Mouse (Mus musculus): Measurements from ENCODE around the gene Kif6. TPM values are rescaled to one million over a fixed set of nuclear protein-coding genes. Genes with fewer than 3 reads are reported as not detected.

Gene Kif6
- total RNA-seq, 4 experiments from 2014 or later, result 0.59 to 1.2 (median 0.86) TPM

DNA sequence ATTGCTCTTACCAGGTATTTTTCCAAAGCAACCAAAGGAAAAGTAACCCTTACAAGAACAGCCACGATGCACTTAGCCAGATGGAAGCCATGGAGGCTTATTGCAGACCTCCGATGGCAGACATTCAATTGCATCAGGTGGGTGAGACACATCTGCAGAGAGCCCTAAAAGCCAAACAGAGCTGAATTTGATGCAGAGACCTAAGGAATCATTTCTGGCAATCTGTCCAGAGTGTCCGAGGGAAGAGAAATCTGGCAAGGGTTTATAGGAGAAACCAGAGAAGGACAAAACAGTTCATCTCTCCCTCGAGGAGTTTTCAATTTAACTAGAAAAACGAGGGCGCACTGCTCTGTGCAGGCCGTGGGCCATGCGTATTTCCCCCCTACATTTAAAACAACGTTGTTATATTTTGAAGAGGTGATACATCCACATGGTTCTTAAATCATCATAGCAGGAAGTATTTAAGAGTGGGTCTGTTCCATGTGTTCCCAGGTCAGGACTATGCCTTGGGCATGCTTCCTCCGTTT is 177.3 kb downstream of the Kif6 start:
- no peak for DNase-seq

DNA sequence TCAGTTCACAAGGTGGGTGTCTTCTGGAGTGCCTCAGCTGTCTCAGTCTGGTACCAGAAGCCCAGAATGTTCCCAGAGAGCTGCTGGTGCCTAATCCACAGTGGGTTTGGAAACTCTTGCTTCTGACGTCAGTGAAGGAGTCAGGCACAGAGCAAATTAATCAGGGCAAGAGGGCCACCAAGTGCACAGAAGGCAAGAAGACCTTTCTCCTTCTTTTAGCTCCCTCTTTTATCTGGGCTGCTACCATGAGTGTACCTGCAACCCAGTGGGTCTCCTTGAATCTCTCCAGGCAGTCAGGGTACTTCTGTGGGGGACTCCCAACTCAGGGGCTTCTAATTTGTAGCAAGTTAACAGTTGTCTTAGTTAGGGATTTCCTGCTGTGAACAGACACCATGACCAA is 178.0 kb downstream of the Kif6 start:
- DNase-seq, result no peak

DNA sequence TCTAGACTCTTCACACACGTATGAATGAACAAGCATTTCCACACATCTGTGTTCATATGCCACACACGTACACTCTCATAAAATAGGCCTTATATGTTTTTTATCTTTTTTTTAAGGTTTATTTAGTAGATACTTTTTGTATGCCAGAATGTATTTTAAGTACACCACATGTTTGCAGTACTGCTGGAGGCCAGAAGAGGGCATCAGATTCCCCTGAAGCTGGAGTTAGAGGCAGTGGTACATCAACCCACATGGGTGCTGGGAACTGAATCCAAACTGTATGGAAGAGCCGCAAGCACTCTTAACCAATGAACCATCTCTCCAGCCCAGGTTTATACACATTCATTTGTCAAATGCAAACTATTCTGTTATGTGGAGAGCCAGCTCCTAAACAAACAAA is 179.0 kb downstream of the Kif6 start:
- DNase-seq, result no peak

DNA sequence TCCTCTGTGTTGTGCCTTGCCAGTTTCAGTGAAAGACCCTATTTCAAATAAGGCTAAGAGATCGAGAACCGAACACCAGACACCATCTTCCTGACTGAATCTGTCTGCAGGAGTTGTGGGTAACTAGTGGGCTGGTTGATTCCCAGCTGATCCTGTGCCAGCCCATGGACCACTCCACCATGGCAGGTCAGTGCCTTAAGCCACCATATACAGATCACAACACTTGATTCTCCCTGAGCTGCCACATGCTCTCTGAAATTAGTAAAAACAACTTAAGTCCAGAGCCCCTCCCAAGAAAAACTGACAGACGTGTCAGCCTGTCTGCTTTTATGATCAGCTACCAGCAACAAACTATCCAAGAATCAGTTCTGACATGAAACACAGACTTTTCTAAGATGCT is 180.3 kb downstream of the Kif6 start:
- no peak for DNase-seq

DNA sequence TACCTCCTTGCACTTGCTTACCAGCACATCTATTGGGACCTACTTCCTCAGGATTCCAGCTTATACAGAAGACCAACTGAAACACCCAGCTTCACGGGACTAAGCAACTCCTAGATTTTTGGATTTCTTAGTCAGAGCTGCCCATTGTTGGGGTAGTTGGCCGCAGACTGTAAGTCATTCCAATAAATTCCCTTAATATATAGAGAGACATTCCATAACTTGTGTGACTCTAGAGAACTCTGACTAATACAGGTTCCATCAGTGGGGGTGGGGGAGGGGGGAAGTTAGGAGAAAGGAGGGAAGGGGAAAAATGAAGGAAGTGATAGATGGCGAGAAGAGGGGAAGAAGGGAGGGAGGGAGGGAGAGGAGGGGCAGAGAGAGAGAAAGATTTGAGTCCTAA is 181.2 kb downstream of the Kif6 start:
- DNase-seq, result no peak

DNA sequence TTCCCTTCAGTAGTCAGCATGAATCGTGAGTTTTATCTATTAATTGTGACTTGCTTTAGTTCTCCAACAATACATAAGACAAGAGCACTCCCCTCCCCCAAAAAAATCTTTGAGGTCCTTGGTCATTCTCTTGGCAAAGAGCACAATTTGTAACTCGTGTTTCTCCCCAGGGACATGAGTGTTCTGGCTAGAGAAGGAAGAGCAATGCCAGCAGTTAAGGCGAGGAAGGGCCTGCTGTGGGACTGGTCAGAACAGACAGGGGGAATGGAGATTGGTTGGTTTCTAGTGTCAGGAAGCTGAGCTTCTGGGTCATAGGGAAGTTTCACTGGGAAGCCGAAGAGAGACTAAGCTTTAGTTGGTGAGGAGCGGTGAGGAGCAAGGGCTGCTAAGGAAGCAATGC is 184.2 kb downstream of the Kif6 start:
- DNase-seq, result no peak

DNA sequence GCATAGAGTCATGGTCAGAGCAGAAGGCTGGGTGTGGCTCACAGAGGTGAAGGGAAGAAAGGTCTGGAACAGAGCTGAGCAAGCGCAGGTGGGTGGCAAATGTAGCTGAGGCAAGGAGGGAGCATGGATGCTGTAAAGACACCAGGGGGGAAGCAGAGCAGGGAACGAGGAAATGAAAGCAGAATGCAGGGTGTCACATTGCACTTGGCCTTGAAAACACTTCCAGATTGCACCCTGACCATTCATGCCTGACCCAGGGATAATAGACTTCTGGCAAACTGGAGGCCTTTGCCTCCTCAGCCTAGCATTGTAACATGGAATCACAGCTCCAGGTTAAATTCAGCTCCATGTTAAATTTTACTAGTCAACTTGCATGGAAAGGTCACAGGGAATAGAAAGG is 185.2 kb downstream of the Kif6 start:
- no peak for DNase-seq

DNA sequence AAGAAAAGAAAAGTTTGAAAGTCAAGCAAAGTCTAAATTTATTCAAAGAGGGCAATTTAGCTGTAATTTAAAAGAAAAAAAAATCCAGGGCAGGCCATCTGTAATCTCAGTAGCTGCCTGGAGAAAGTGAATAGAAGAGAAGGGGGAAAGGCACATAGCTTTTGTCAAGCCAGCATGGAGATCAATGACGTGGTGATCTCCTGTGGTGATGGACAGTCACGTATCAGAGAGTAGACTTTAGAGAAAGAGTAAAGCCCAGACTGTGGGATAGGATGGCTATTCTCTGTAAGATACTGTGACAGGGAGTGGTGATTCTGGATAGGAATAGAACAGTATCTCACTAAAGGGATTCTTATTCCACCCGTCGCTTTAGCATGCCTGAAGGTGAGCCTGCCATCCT is 192.5 kb downstream of the Kif6 start:
- DNase-seq, result no peak

DNA sequence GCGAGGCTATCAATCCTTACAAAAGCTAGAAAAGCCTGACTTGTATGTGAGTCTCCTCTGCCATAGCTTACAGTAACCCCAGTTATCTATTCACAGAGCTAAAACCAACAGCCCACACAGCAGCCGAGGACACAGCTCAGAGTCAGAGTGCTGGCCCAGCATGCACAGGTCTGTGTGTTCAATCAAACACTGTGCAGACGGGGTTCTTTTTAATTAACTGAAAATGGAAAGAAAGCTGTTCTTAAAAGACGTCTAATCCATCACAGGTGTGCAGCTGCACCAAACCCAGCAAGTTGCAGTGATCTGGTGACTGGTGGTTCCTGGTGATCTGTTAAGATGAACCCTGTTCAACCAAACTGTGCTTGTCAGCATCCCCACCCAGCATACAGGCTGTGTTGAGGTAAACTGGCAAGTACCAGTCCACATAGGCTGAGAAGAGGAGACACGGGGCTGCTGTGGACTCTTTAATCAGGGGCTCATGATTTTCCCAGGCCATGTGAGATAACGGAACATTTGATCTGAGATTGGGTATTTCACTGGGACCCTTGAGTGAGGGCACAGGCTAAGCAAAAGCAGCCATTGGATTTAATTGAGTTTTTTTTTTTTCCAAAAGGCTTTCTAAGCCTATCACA is 193.9 kb downstream of the Kif6 start:
- DNase-seq, result no peak

DNA sequence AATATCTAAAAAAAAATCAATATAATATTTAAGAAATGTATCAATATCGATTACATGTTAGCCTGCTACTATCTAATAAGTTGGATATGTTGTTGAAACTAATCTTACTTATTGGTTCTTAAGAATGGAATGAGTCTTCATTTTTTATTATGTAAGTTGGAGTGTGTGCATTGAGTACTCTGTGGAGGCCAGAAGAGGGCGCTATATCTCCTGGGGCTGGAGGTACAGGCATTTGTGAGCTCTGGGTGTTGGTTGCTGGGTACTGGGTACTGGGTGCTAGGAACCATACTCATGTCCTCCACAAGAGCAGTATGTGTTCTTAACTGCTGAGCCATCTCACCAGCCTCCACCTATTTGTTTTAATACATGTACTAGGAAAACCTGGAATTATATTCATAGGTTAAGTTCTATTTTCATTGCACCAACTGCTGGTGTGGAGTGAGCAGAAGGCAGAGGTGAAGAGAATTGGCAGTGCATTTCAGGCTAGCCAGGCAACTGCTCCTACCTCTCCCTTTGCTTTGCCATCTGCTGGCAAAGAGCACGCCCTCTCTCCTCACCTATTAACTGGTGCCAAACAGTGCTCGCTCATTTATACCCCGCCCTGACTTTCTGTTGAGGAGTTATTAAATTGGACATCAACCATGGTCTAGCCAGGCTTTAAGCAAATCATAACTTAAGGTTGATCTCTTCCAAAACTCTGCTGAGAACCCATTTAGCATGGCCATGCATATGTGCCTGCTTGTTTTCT is 199.1 kb downstream of the Kif6 start:
- no peak for DNase-seq

DNA sequence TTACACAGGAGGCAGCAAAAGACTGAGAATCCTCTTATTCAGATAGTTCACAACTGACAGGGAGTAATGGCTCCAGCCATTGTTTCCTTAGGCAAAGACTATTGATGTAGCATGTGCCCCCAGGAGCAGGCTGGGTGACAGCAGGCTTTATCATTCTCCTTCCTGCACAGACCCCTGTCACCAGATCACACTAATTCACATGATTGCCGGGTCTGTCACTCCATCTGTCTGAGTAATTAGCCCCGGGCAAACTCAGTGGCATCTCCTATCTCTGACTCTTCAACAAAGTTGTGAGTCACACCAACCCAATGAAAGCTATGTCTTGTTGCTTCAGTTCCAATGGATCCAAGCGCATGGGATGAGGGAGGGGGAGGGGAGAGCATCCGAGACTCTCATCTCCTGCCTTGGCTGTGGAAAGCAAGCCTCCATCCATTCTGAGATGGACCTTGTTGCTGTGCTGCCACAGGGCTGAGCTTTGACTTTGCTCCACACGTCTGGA is 201.2 kb downstream of the Kif6 start:
- peak; percentile 6 for DNase-seq

DNA sequence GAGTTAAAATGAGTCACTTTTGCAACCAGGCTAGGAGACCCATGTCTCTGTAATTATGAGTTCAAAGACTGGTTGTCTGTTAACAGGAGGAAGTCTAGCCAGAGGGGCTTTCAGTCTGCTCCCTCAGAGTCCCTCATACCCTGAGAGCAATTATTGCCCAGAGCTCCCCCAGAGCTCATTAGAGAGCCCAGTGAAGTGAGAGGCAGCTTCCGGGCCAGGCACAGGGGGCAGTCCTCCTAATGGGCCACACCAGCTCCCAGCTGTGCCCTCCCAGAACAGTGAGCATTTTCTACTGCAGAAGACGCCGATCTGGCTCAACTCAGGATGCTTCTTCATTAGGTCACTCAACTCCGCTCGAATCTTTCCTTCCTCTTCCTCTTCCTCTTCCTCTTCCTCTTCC is 201.8 kb downstream of the Kif6 start:
- DNase-seq, result no peak

DNA sequence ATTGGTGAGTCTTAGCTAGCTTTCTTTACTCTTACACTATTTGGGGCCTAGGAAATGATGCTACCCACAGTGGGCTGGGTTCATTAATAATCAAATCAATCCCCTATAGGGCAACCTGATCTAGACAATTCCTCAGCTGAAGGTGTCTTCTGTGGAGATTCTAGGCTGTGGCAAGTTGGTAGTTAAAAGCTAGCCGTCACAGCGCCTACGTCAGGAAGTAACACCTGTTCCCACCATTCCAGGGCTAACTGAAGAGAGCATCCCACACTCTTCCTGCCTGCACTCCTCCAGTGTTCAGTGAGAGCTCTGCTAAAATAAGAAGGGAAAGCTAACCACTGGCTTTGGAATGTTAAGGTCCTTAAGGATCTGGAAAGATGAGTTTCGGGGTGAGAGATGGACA is 205.3 kb downstream of the Kif6 start:
- no peak for DNase-seq

DNA sequence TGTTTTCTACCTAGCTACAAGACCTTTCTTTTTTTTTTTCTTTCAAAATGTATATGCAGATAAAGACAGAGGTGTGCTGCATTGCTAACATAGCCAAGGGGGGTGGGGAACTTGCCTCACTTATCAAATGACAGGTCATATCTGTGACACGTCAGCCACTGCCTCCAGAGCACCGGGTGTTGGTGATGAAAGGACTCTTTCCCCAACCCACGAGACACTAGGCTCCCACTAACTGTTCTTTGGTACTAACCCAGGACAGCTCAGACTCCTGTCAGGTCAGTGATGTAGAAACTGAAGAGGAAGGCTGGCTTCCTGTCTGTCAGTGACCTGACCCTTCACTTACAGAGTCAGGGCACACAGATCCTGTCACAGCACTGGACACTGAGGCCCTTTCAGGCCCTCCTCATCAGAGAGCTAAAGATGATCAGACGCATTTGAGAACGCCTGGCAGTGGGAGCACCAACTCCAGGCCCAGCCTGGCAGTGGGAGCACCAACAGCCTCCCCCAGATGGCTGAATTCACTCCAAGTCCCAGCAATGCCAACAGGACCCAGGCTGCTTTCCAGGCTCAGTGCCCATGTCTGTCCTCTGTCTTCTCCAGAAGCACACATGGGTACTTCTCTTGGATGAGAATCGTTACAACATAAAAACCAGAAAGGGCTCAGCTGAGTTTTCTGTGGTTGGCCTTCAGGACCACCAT is 209.4 kb downstream of the Kif6 start:
- DNase-seq, result no peak

DNA sequence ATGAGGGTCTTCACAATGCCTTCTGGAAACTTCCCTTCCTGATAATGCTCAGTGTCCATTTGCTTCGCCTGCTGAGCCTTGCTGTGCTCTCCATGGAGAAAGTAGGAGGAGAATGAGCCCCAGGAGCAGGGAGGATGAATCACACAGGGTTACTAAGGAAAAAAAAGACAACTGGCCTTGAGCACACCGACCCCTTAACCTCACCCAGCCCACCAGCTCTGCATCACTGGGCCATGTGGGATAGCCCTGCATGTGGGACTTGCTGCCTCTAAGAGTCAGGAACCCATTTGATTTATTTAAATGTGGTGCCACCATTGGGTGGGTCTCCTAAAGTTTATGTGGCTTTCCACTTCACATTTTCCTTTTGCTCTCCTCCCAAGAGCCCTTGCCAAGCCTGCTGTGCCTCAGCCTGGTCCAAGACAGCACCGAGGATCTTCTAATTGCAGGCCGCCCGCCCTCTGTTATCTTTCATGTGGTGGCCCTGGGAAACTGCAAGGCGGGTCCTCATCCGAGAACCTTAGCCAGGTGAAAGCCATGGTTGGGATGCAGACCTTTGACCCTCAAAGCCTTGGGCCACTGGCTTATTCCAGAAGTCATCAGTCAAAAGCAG is 210.0 kb downstream of the Kif6 start:
- no peak for DNase-seq

DNA sequence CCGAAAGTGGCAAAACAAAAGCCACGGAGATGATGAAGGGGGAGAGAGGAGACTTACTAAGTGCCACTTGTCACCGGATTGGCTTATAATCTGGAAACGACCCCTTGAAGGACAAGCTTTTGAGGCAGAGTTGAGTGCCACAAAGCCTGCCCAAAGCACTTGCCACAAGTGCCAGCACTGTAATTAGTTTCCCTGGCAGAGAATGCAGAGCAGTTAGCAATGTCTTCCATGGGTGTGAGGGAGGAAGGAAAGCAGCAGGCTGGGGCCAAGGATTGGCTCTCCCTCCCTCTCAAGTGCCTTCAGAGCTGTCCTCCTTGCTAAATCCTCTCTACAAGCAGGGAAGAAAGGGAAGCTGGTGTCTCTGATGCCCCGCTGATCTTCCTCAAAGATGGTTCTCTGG is 210.9 kb downstream of the Kif6 start:
- no peak for DNase-seq

DNA sequence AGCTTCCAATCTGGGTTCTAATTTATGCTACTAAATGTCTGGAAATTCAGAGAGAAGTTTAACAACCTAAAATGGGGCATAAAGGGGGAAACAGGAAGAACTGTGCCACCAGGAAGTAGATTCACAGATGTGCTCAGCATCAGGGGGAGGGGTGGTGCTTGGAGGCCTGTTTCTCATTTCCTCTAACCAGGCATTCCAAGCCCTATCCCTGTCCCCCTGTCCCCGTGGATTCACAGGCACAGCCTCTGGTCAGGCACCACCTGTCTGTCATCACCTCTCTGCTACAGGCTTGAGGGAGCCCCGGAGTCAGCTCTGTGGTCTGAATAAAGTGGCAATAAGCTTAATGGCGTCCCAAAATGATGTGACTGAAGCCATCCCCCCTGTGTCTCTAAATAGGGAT is 216.8 kb downstream of the Kif6 start:
- DNase-seq, result no peak

DNA sequence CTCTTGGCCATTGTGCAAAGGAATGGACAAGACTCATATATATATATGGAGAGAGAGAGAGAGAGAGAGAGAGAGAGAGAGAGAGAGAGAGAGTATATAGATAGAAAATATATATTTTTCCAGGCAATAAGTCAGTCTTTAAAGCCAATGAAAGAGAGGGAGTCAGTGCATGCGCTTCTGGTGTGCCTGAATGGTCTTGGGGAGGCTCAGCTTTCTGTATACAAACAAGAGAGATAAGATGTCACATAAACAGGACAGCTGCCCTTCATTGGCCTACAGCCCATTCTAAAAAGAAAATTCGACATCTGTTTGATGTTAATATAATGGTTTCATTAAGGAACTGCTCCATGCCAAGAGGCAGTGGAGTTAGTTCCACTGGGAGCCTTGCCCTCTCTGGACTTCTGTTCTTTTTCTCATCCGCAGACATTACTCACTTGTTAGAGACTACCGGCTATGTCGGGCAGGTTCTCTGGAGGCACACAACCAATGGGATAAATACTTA is 219.2 kb downstream of the Kif6 start:
- no peak for DNase-seq

DNA sequence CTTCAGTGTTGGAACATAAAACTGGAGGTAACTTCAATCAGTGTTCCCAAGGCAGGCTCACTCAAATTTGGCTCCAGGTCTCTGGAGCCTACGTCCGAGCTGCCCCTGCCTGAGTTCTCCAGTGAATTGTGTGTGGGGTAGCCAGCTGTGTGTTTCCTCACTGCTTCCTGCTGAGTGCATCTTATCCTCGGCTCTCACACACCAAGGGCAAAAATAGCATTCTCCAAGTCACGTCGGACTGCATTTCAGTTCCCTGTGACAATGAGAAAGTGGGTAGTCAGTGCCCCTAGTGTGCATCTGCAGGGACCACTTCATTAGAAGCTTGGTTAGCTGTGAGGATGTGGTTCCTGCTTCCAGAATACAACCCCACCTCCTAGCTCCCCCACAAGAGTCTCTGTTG is 222.5 kb downstream of the Kif6 start:
- DNase-seq, result no peak

DNA sequence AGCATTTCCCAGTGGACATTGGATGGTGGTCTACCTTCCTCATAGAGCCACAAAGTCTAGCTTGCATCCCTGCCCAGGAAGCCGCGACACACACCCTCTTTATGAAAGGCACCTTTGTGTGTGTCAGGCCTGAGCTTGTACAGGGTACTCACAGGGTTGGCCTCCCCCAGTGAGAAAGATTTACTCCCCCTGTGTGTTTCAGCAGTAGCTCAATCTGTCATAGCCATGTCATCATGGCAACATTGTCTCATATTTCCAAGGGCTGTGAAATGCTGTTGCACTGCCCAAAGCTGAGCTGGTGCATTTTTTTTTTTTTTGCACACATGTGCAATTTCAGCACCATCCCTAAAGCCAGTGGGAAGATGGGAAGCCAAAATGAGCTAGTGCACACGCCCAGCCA is 224.3 kb downstream of the Kif6 start:
- no peak for DNase-seq

DNA sequence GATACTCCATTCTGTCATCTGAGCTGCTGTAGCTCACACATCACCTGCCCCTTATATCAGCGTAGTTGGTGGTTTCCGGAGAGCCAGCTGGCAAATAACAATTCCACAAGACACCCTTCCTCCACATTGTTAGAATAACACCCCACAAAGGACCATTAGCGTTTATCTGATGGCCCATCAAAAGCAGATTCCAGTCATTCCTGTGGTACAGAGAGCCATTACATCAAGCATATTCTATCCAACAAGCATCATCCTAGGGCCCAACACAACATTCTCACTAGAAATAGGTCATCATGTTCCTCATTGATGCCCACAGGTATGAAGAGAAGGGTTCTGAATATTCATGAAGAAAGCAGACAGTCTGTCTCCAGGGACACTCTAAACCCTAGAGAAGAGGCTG is 236.3 kb downstream of the Kif6 start:
- no peak for DNase-seq

DNA sequence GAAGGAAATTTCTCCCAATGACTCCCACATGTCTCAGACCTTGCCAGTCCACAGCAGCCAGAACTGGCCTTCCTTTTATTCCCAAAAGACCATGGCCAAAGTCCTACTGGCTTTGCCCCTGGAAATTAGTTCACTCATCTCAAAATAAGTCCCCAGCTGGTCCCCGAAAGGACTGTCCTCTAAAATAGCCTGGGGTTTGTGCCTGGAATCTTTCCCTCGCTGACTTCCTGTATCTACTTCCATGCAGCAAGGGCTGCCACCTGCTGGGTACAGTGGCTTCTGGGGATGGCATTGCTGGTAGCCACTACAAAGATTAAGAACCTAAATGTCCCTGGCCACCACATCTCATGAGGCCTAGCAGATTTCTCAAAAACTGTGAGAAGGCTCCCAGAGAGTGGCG is 237.2 kb downstream of the Kif6 start:
- DNase-seq, result no peak

DNA sequence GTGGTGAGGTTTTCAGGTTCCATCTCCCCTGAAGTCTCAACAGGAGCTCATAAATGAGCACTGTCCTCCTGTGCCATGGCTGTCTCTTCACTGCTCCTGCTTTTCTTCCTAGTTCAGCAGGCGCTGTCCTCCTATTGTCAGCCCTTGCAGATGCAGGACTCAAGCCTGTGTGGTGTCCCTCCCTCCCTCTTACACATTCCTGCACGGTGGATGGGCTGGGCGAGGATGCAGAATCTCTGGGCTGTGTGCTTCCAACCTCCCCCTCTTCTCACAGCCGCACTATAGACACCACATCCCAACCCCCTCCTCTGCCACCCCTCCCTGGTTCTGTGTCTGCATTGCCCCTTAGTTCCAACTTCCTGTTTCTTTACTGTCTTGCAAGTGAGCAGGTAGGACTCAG is 240.8 kb downstream of the Kif6 start:
- no peak for DNase-seq
